Mouse (Mus musculus) kidney, embryonic 16.5 days (tissue): ENCODE data around the gene Itga8. TPM values are rescaled to one million over a fixed set of nuclear protein-coding genes. Genes with fewer than 3 reads are reported as not detected.

ENCODE experiments used
- ATAC-seq: fragments of 200-750 bp; cut with Nextera tagmentation; 2 replicates; pipeline ENCODE4 v1.8.0; 2017; ENCODE audit warnings: moderate TSS enrichment; ENCODE audit not compliant: low FRiP score, low TSS enrichment
- H3K27ac ChIP-seq: fragments of 300-500 bp; sonication (generic); 2 replicates; pipeline ENCODE4 v1.5.1; 2014; ENCODE audit warnings: low read length
- H3K27me3 ChIP-seq: fragments of 300-500 bp; sonication (generic); 2 replicates; pipeline ENCODE4 v1.6.1; 2014; ENCODE audit warnings: low read length, control low read depth, mixed read lengths; ENCODE audit not compliant: insufficient read depth
- H3K36me3 ChIP-seq: fragments of 300-500 bp; sonication (generic); 2 replicates; pipeline ENCODE4 v1.6.1; 2014; ENCODE audit warnings: low read length, control low read depth, mixed read lengths; ENCODE audit not compliant: insufficient read depth
- H3K4me1 ChIP-seq: fragments of 300-500 bp; sonication (generic); 2 replicates; pipeline ENCODE4 v1.6.1; 2014; ENCODE audit warnings: low read length, control low read depth, mixed read lengths; ENCODE audit not compliant: insufficient read depth
- H3K4me2 ChIP-seq: fragments of 300-500 bp; sonication (generic); replicated peaks from 2 replicates; pipeline ENCODE4 v1.6.1; 2014; ENCODE audit warnings: low read depth, low read length
- H3K4me3 ChIP-seq: fragments of 300-500 bp; sonication (generic); 2 replicates; pipeline ENCODE4 v1.5.1; 2014; ENCODE audit warnings: mild to moderate bottlenecking, low read length
- H3K9ac ChIP-seq: fragments of 300-500 bp; sonication (generic); replicated peaks from 2 replicates; pipeline ENCODE4 v1.6.1; 2014; ENCODE audit warnings: low read length
- H3K9me3 ChIP-seq: fragments of 300-500 bp; sonication (generic); 2 replicates; pipeline ENCODE4 v1.6.1; 2016; ENCODE audit warnings: low read length, control low read depth
- WGBS: fragments of 180-500 bp; shearing (Covaris S2); extraction: QIAGEN DNeasy Blood & Tissue Kit; methylation state at CpG from one replicate; pipeline ENCODE4 v1.1.7; 2014; 5-methylcytosine and 5-hydroxymethylcytosine counted together
- polyA plus RNA-seq: library from polyadenylated mRNA; unstranded; fragments of >200 nt; fragmentation: Nextera tagmentation; extraction: Ambion mirVana; gene quantifications from 2 replicates; pipeline ENCODE4 v1.2.1, GENCODE M21; 2015

Itga8 gene
- polyA plus RNA-seq, 1 experiment from 2014 or later, result 45.4 TPM

GRCm38 (mm10) chr2:12085492-12085891 is 216.2 kb downstream of the Itga8 start:
- no peak overlapping the region for H3K4me2 ChIP-seq
- H3K9ac ChIP-seq, result no peak overlapping the region
- H3K4me3 ChIP-seq, result no peak overlapping the region
- H3K27me3 ChIP-seq, result no peaks in the 10 kb centered on the region
- H3K4me1 ChIP-seq, result no peaks in the 10 kb centered on the region
- WGBS, result 80% methylated on average over 2 of the region's 2 CpGs
- H3K36me3 ChIP-seq, result no peaks in the 10 kb centered on the region
- ATAC-seq, result no peak
- H3K9me3 ChIP-seq, result no peaks in the 10 kb centered on the region
- H3K27ac ChIP-seq, result no peak overlapping the region

- ATAC-seq, result no peak
- H3K4me2 ChIP-seq, result no peak overlapping the region
- H3K27ac ChIP-seq, result no peak overlapping the region
- no peaks in the 10 kb centered on the region for H3K9me3 ChIP-seq
- no peaks in the 10 kb centered on the region for H3K36me3 ChIP-seq
- no peaks in the 10 kb centered on the region for H3K27me3 ChIP-seq
- 80% methylated on average over 4 of the region's 4 CpGs for WGBS
- H3K4me1 ChIP-seq, result no peaks in the 10 kb centered on the region
- no peak overlapping the region for H3K4me3 ChIP-seq
- H3K9ac ChIP-seq, result no peak overlapping the region
These were observed 217.4 kb downstream of the Itga8 start for GRCm38 (mm10) chr2:12084341-12084740.

- Histone ChIP-seq H3K4me2 (no peak overlapping the region), H3K4me3 (no peak overlapping the region), H3K27ac (no peak overlapping the region), H3K36me3 (no peaks in the 10 kb centered on the region), H3K9ac (no peak overlapping the region), H3K9me3 (no peaks in the 10 kb centered on the region), H3K27me3 (no peaks in the 10 kb centered on the region), H3K4me1 (no peaks in the 10 kb centered on the region)
- WGBS, result 82% methylated on average over 2 of the region's 2 CpGs
- ATAC-seq, result no peak
These were observed 224.3 kb downstream of the Itga8 start for GRCm38 (mm10) chr2:12077266-12077891.

GRCm38 (mm10) chr2:12065669-12066399 is 235.9 kb downstream of the Itga8 start:
- Histone ChIP-seq H3K4me3 (no peak overlapping the region), H3K27me3 (no peaks in the 10 kb centered on the region), H3K9me3 (no peaks in the 10 kb centered on the region), H3K4me2 (no peak overlapping the region), H3K36me3 (no peaks in the 10 kb centered on the region), H3K27ac (no peak overlapping the region), H3K4me1 (no peaks in the 10 kb centered on the region; the same call in 1 of the 2 replicates), H3K9ac (no peak overlapping the region)
- WGBS, result 52% methylated on average over 6 of the region's 6 CpGs
- ATAC-seq, result no peak

- H3K36me3 ChIP-seq, result no peaks in the 10 kb centered on the region
- H3K4me1 ChIP-seq, result peaks cover 4% of the 10 kb centered on the region
- H3K27ac ChIP-seq, result peak overlapping the region; percentile 67
- no peak overlapping the region for H3K4me3 ChIP-seq
- peak; percentile 98 for ATAC-seq
- H3K9me3 ChIP-seq, result no peaks in the 10 kb centered on the region
- no peak overlapping the region for H3K4me2 ChIP-seq
- no peak overlapping the region for H3K9ac ChIP-seq
- WGBS, result 23% methylated on average over 5 of the region's 5 CpGs
- H3K27me3 ChIP-seq, result no peaks in the 10 kb centered on the region
These were observed 241.5 kb downstream of the Itga8 start for GRCm38 (mm10) chr2:12060034-12060723.

Other genes starting within 250 kb of the Itga8 start
- gene Mindy3, start 117.5 kb upstream of the Itga8 start, polyA plus RNA-seq, result 35.4 and 37.9 TPM in 2 replicates